Mouse (Mus musculus) ES-E14 (cell line): Measurements from ENCODE around the gene Fscn2.

Experiments
- HCFC1 ChIP-seq: IDR thresholded peaks from 2 replicates; pipeline ENCODE4 v1.6.1; 2012; ENCODE audit warnings: low read length, inconsistent platforms, borderline replicate concordance; ENCODE audit not compliant: insufficient read depth
- ZC3H11A ChIP-seq: IDR thresholded peaks from 2 replicates; pipeline ENCODE4 v1.6.1; 2012; ENCODE audit warnings: low read depth, mild to moderate bottlenecking, inconsistent platforms, low read length, borderline replicate concordance

- TF ChIP-seq HCFC1 (no peak), ZC3H11A (no peak)
Observed at GRCm38 (mm10) chr11:120314721-120315415, 46.5 kb upstream of the Fscn2 start.
